Mouse (Mus musculus) hindbrain, embryonic 16.5 days (tissue): ENCODE data around the gene Fbxl16. TPM values are rescaled to one million over a fixed set of nuclear protein-coding genes. Genes with fewer than 3 reads are reported as not detected.
A peak's percentile ranks its signal among the peaks of the same experiment; 100 is the strongest.

Source experiments
- ATAC-seq: fragments of 200-750 bp; cut with Nextera tagmentation; 2 replicates; pipeline ENCODE4 v1.8.0; 2017; ENCODE audit warnings: moderate TSS enrichment, moderate library complexity
- H3K27ac ChIP-seq: fragments of 300-500 bp; sonication (generic); 2 replicates; pipeline ENCODE4 v1.5.1; 2014; ENCODE audit warnings: low read depth, mild to moderate bottlenecking, control low read depth, low read length, moderate library complexity
- H3K27me3 ChIP-seq: fragments of 300-500 bp; sonication (generic); replicated peaks from 2 replicates; pipeline ENCODE4 v1.6.1; 2014; ENCODE audit warnings: low read length; ENCODE audit not compliant: control insufficient read depth, insufficient read depth
- H3K36me3 ChIP-seq: fragments of 300-500 bp; sonication (generic); 2 replicates; pipeline ENCODE4 v1.6.1; 2014; ENCODE audit warnings: mild to moderate bottlenecking, low read length, moderate library complexity, mixed read lengths; ENCODE audit not compliant: control insufficient read depth, insufficient read depth
- H3K4me1 ChIP-seq: fragments of 300-500 bp; sonication (generic); 2 replicates; pipeline ENCODE4 v1.6.1; 2014; ENCODE audit warnings: low read depth, low read length; ENCODE audit not compliant: control insufficient read depth, insufficient read depth
- H3K4me2 ChIP-seq: fragments of 300-500 bp; sonication (generic); 2 replicates; pipeline ENCODE4 v1.6.1; 2014; ENCODE audit warnings: mild to moderate bottlenecking, low read length, control low read depth, moderate library complexity
- H3K4me3 ChIP-seq: fragments of 300-500 bp; sonication (generic); 2 replicates; pipeline ENCODE4 v1.5.1; 2014; ENCODE audit warnings: mild to moderate bottlenecking, low read length, control low read depth, moderate library complexity
- H3K9ac ChIP-seq: fragments of 300-500 bp; sonication (generic); 2 replicates; pipeline ENCODE4 v1.6.1; 2014; ENCODE audit warnings: low read depth, mild to moderate bottlenecking, control low read depth, low read length, moderate library complexity
- H3K9me3 ChIP-seq: fragments of 300-500 bp; sonication (generic); 2 replicates; pipeline ENCODE4 v1.6.1; 2014; ENCODE audit warnings: mild to moderate bottlenecking, low read length, moderate library complexity; ENCODE audit not compliant: control insufficient read depth
- WGBS: fragments of 180-500 bp; shearing (Covaris S2); extraction: QIAGEN DNeasy Blood & Tissue Kit; methylation state at CpG from one replicate; pipeline ENCODE4 v1.1.7; 2014; 5-methylcytosine and 5-hydroxymethylcytosine counted together
- polyA plus RNA-seq: library from polyadenylated mRNA; unstranded; fragments of >200 nt; fragmentation: Nextera tagmentation; extraction: Ambion mirVana; gene quantifications from 2 replicates; pipeline ENCODE4 v1.2.1, GENCODE M21; 2015

Gene Fbxl16
- polyA plus RNA-seq, 1 experiment from 2014 or later: 38.1 TPM

GRCm38 (mm10) chr17:25824362-25825142 lies 15.7 kb downstream of the Fbxl16 start:
- WGBS: 78% methylated on average over 16 of the region's 17 CpGs
- H3K36me3 ChIP-seq: peaks cover 13% of the 10 kb centered on the region
- peak overlapping the region; percentile 77; the same call in 1 of the 2 replicates for H3K9ac ChIP-seq
- H3K27me3 ChIP-seq: no peaks in the 10 kb centered on the region
- no peaks in the 10 kb centered on the region for H3K9me3 ChIP-seq
- no peak for ATAC-seq
- H3K4me2 ChIP-seq: peak overlapping the region; percentile 99
- peak overlapping the region; percentile 73 for H3K4me3 ChIP-seq
- H3K4me1 ChIP-seq: peaks cover 38% of the 10 kb centered on the region
- H3K27ac ChIP-seq: no peak overlapping the region

- Histone ChIP-seq H3K4me2 (no peak overlapping the region), H3K27me3 (no peaks in the 10 kb centered on the region), H3K9me3 (no peaks in the 10 kb centered on the region), H3K4me3 (no peak overlapping the region), H3K4me1 (peaks cover 45% of the 10 kb centered on the region), H3K36me3 (peaks cover 10% of the 10 kb centered on the region), H3K27ac (no peak overlapping the region), H3K9ac (no peak overlapping the region)
- ATAC-seq: no peak
- WGBS: 88% methylated on average over 6 of the region's 6 CpGs
These were observed 16.4 kb downstream of the Fbxl16 start for GRCm38 (mm10) chr17:25825311-25825710.

- H3K9ac ChIP-seq: no peak overlapping the region
- H3K4me1 ChIP-seq: peaks cover 53% of the 10 kb centered on the region
- no peak overlapping the region for H3K4me3 ChIP-seq
- WGBS: 97% methylated on average over 27 of the region's 27 CpGs
- no peak overlapping the region for H3K27ac ChIP-seq
- no peaks in the 10 kb centered on the region for H3K9me3 ChIP-seq
- H3K36me3 ChIP-seq: peaks cover 17% of the 10 kb centered on the region
- no peaks in the 10 kb centered on the region for H3K27me3 ChIP-seq
- no peak for ATAC-seq
- no peak overlapping the region for H3K4me2 ChIP-seq
These were observed 17.2 kb downstream of the Fbxl16 start for GRCm38 (mm10) chr17:25825984-25826570.

DNA sequence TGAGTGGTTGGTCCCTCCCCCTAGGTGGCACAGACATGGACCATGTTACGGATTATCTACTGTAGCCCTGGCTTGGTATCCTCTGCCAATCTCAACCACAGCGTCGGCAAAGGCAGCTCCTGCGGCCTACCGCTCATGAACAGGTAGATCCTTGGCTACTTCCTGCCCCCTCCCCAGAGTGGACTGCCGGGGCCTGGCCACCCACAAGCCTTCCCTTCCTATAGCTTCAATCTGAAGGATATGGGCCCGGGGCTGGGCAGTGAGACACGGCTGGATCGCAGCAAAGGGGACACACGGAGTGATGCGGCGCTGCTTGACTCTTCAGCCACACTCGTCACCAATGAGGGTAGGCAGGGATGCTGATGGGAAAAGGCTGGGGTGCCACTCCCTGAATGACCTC lies 18.1 kb downstream of the Fbxl16 start:
- Histone ChIP-seq H3K36me3 (peaks cover 21% of the 10 kb centered on the region), H3K4me1 (peaks cover 62% of the 10 kb centered on the region), H3K27me3 (no peaks in the 10 kb centered on the region), H3K9ac (no peak overlapping the region), H3K27ac (no peak overlapping the region), H3K9me3 (no peaks in the 10 kb centered on the region), H3K4me3 (no peak overlapping the region), H3K4me2 (no peak overlapping the region)
- no peak for ATAC-seq
- WGBS: 94% methylated on average over 13 of the region's 13 CpGs

GRCm38 (mm10) chr17:25827546-25828222 lies 18.8 kb downstream of the Fbxl16 start:
- no peaks in the 10 kb centered on the region for H3K9me3 ChIP-seq
- peaks cover 21% of the 10 kb centered on the region for H3K36me3 ChIP-seq
- no peak overlapping the region; the same call in 1 of the 2 replicates for H3K27ac ChIP-seq
- H3K4me2 ChIP-seq: no peak overlapping the region
- peaks cover 64% of the 10 kb centered on the region for H3K4me1 ChIP-seq
- H3K9ac ChIP-seq: no peak overlapping the region
- WGBS: 91% methylated on average over 22 of the region's 22 CpGs
- no peak for ATAC-seq
- H3K27me3 ChIP-seq: no peaks in the 10 kb centered on the region
- H3K4me3 ChIP-seq: no peak overlapping the region

DNA sequence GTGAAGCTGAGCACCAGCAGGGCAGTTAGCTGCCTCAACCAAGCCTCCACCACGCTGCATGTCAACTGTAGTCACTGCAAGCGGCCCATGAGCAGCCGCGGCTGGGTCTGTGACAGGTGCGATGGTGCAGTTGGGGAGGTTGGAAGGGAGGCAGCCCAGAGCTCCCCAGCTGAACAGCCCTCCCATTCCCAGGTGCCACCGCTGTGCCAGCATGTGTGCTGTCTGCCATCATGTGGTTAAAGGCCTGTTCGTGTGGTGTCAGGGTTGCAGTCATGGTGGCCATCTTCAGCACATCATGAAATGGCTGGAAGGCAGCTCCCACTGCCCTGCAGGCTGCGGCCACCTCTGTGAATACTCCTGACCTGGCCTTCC lies 19.3 kb downstream of the Fbxl16 start:
- peak overlapping the region; percentile 63 for H3K4me3 ChIP-seq
- H3K9ac ChIP-seq: peak overlapping the region; percentile 81
- peak overlapping the region; percentile 69 for H3K4me2 ChIP-seq
- peak overlapping the region; percentile 92 for H3K27ac ChIP-seq
- WGBS: 83% methylated on average over 8 of the region's 8 CpGs
- H3K36me3 ChIP-seq: peaks cover 21% of the 10 kb centered on the region
- no peaks in the 10 kb centered on the region for H3K9me3 ChIP-seq
- peaks cover 62% of the 10 kb centered on the region for H3K4me1 ChIP-seq
- no peak for ATAC-seq
- H3K27me3 ChIP-seq: no peaks in the 10 kb centered on the region

GRCm38 (mm10) chr17:25828712-25829557 lies 20.1 kb downstream of the Fbxl16 start, which contains the start of gene Jmjd8:
Gene Jmjd8 (plus strand): TSS chr17:25828867.
- peaks cover 63% of the 10 kb centered on the region for H3K4me1 ChIP-seq
- H3K27ac ChIP-seq: peak within 1 kb of the TSS; percentile 92
- H3K4me3 ChIP-seq: peak within 1 kb of the TSS; percentile 63
- H3K36me3 ChIP-seq: peaks cover 21% of the 10 kb centered on the region
- H3K4me2 ChIP-seq: peak within 1 kb of the TSS; percentile 69
- WGBS: 1% methylated on average over 32 of the region's 32 CpGs
- ATAC-seq: peak; percentile 62
- H3K9me3 ChIP-seq: no peaks in the 10 kb centered on the region
- no peaks in the 10 kb centered on the region for H3K27me3 ChIP-seq
- H3K9ac ChIP-seq: peak within 1 kb of the TSS; percentile 81

- Histone ChIP-seq H3K27ac (peak overlapping the region; percentile 92), H3K4me1 (peaks cover 63% of the 10 kb centered on the region), H3K4me2 (peak overlapping the region; percentile 69), H3K9me3 (no peaks in the 10 kb centered on the region), H3K4me3 (peak overlapping the region; percentile 63), H3K36me3 (peaks cover 21% of the 10 kb centered on the region), H3K9ac (peak overlapping the region; percentile 81), H3K27me3 (no peaks in the 10 kb centered on the region)
- WGBS: 47% methylated on average over 8 of the region's 8 CpGs
- no peak for ATAC-seq
These were observed 20.7 kb downstream of the Fbxl16 start for GRCm38 (mm10) chr17:25829558-25830017.
